Mouse (Mus musculus) hindlimb bud, embryonic 11.5 days (tissue): ENCODE data around the gene Gna15.

Experiments
- DNase-seq: peaks from one replicate; pipeline ENCODE4 v3.0.0-alpha.2; 2012; ENCODE audit warnings: low read depth, low spot score; ENCODE audit errors: extremely low spot score

The Gna15 gene

DNA sequence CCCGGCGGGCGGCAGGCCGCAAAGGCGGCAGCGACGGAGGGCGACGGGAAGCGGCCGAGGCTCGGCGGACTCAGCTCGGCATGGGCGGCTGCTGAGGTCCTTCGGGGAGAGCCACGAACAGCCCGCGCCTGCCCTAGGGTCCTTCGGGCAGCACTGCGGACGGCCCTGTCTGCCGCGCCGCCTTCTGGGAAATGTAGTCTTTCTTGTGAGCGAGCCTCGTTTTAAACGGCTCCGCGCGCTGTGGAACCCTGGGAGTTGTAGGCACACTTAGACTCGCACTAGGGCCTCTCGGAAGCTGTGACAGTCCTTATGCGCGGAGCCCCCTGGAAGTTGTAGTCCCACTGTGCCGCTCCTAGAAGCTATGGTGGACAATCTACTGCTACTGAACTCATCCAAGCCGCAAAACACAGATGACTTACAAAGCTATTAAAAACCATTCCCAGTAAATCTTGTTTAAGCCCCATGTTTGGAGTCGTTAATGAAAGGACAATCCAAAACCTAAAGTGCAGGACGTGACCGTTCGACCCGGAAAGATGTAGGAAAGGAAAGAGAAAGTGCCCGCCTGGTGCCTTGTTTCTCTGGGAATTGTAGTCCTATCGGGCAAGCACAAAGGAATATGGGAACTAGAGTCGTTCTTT is 27.6 kb downstream of the Gna15 start, which contains the start of gene Ncln:
Ncln (minus strand) TSS at position 129 of the 638 bp plus-strand sequence.
- DNase-seq, result peak; percentile 94

DNA sequence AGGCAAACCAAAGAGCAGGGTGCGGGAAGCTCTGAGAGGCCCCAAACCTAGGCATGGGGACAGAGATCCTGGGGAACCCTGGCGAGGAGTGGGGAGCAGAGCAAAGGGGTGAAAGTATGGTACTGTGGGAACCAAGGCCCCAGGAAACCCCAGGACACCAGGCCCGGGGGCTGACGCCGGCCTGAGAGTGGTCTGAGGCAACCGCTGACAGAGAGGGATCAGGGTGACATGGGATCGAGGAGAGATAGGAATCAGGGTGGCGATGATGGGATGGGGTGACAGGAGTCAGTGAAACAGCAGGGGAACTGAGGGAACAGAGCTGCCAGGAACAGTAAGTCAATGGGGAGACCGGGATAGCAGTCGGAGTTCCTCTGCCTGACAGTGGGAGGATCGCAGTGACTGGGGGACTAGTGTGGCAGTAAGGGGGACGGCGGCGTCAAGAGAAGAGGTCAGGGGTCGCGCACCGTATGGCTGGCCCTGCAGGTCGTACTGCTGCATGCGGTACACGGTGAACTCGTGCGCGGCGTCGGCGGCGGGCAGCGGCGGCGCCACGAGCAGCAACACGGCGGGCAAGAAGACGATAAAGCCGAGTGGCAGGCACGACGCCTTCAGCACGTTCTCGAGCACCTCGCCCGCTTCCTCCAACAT is 28.3 kb downstream of the Gna15 start:
- no peak for DNase-seq

- no peak for DNase-seq
Observed at GRCm38 (mm10) chr10:81495151-81495550, 28.9 kb downstream of the Gna15 start.

GRCm38 (mm10) chr10:81494260-81495041 is 29.6 kb downstream of the Gna15 start:
- DNase-seq, result no peak

DNA sequence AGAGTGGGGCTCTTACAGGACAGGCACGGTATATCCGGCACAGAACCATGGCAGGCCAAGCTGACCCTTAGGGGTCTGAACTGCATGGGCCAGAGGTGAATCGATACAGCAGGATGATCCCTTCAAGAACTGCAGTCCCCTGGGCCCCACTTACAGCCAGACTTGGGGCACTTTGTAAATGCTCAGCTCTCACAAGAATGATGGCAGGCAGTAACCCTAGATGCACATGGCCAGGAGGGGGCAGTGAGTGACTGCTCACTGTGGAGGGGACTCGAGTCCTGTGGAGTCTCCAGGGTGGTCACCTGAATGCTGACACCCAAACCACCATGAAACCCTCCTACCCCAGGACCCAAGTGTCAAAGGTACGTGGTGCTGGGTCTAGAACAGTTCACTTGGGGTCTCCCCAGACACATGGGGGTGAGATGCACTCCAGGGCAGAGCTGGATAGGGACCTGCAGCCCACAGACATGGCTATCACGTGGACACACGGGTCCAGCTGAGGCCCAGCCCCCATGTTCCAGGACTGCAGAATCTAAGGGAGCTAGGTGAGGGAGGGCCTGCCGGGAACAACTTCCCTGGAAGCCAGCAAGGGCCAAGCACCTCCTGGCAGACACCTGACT is 30.3 kb downstream of the Gna15 start:
- DNase-seq, result no peak

DNA sequence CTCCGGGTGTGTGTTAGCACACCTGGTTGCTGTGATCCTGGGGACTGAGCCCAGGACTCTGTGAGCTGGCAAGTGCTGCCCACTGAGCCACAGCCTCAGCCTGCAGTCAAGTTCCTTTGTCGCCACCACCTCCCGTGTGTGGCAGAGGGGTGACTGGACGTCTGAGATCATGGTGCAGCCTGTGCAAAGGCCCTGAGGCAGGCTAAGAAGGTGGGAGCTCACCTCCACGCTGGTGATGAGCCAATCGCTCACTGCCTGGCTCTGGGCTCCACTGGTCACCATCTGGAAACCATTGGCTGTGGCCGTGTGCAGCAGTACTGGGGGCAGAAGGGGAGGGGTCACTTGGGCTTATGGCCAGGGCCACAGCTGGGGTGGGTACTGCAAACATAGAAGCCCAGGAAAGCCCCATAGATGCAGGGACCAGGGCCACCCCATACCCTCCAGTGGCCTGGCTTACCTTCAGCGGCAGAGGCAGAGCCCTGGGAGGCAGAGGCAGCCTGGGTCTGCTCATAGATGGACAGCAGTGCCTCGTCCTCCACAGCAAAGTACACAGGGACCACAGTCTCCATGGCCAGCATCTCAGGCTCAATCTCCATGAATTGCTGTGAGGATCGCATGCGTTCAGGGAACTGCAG is 31.3 kb downstream of the Gna15 start:
- DNase-seq, result no peak

DNA sequence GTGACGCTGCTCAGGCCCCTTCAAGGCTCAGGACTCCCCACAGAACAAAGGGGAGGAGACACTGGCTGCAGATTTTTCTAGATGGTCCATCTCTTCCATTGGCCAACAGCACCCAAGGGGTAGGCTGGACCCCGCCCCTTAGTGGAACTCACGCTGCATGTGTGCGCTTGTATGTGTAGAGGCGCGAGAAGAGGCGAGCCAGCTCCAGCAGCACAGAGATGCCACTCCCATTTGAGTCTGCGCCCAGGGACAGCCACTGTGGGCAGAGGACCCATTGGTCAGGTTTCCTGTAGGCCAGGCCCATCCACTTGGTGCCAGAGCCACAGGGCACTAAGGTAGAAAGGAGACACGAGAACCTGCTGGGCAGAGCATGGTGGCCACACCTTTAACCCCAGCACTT is 33.0 kb downstream of the Gna15 start:
- no peak for DNase-seq

- no peak for DNase-seq
Observed at GRCm38 (mm10) chr10:81489941-81490340, 34.1 kb downstream of the Gna15 start.

GRCm38 (mm10) chr10:81488081-81488480 is 35.9 kb downstream of the Gna15 start:
- DNase-seq, result no peak

DNA sequence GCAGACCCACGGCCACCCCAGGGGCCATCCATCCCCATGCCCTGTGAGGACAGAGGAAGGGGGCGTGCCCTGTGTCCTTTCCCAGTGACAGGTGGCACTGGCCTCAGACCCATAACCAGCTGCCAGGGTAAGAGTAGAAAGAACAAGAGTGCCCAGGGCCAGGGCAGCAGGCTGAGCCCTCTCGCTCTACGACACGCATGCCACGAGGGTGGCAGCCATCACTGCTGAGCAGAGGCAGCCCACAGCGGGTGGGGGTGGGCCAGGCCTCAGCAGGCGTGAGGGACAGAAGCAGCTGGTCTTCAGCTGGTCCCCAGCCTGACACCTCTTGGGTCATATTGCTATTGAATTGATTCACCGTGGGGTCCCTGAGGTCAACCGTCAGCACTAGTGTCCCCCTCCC is 37.5 kb downstream of the Gna15 start:
- DNase-seq, result no peak

DNA sequence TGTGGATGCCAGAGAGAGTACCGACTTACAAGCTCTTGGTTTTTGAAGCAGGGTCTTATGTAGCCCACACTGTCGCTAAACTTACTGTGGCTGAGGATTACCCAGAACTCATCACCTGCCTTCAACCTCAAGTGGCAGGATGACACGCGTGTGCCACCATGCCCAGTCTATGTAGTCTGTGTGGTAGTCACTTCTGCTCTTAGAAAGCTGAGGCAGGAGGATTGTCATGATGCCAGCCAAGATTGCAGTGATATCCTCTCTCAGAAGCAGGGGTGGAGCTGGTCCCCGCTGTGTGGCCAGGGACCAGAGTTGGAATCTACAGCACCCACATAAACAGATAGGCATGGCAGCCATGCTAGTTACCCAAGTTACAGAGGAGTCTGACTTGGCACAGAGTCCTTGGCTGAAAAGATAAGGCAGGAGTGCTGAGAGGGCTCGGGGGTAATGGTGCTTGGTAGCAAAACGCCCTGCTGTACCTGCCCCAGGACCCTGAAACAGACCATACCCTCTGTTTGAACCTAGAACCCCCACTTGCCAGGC is 38.5 kb downstream of the Gna15 start:
- DNase-seq, result no peak

GRCm38 (mm10) chr10:81485060-81485449 is 39.0 kb downstream of the Gna15 start:
- DNase-seq, result no peak

DNA sequence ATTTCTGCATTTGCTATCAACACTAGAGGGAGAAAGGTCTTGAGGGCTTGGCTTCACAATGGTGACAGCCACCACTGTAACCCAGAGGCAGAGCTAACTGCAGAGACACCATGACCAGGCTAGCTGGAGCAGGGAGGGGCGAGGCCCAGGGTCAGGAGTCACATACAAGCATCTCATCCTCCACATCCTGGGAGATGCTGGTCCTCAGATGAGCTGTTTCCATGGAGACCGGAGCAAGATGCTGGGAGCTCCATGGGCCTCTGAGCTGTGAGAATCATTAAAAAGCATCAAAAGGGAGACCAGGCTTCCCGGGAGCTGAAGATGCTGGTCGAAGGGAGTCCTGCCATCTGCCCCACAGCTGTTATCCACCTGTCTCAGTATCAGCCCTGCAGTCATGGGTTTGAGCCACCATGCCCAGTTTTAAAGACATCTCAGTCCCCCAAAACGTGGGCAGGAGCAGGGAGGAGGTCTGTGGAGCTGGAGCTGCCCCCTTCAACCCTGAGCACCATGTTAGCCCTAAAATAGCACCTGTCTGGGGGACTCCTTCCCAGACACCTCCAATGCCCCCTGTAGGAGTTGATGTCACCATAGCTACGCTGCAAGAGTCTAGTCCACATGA is 39.5 kb downstream of the Gna15 start:
- DNase-seq, result no peak

DNA sequence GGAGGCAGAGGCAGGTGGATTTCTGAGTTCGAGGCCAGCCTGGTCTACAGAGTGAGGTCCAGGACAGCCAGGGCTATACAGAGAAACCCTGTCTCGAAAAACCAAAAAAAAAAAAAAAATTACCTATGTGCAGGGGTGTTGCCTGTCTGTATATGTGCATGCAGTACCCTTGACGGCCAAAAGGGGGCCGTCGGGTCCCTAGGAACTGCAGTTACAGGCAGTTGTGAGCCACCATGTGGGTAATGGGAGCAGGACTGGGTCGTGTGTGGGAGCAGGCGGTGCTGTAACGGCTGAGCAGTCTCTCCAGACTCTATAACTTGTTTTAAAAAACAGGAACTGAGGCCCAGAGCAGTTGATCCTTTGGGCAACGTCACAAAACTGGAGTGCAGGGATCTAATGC is 40.0 kb downstream of the Gna15 start:
- no peak for DNase-seq

DNA sequence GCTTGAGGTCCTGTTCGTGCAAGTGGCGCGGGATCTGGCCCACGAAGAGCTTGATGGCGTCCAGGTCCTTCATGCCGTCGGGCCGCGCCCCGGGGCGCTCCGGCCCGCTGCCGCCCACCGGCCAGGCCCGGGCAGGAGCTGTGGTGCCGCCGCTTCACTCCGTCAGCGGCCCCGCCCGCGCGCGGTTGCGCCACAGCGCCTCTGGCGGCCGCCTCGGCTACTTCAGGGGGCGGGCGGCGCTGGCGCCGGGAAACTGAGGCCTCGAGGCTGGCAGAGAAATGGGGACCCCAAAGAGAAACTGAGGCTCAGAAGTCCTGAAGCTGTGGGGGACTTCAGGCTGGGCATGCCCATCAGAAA is 41.5 kb downstream of the Gna15 start, which contains the start of gene Celf5:
Celf5 (minus strand) TSS at position 177 of the 357 bp plus-strand sequence.
- no peak for DNase-seq

GRCm38 (mm10) chr10:81481605-81482532 is 42.2 kb downstream of the Gna15 start:
- no peak for DNase-seq

- no peak for DNase-seq
Observed at GRCm38 (mm10) chr10:81474461-81474860, 49.6 kb downstream of the Gna15 start.

DNA sequence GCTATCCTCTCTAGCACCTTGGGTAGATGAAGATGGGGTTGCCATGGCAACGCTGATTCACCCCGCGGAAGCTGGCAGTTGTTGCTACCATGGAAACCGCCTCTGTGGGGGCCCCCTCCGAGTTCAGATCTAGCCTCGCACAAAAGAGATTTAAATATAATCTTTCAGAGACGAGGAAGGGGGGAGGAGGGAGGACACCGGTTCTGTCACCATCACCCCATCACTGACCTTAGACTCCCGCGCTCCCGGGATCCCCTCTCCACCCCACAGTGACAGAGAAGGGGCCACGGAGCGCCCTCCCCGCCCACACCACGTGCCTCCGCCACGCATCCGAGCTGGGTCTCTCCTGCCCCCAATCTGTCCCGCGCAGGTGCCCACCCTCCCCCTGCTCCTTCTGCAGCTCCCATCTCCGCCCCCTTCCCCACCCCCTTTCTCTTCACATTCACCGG is 51.0 kb downstream of the Gna15 start:
- DNase-seq, result no peak

DNA sequence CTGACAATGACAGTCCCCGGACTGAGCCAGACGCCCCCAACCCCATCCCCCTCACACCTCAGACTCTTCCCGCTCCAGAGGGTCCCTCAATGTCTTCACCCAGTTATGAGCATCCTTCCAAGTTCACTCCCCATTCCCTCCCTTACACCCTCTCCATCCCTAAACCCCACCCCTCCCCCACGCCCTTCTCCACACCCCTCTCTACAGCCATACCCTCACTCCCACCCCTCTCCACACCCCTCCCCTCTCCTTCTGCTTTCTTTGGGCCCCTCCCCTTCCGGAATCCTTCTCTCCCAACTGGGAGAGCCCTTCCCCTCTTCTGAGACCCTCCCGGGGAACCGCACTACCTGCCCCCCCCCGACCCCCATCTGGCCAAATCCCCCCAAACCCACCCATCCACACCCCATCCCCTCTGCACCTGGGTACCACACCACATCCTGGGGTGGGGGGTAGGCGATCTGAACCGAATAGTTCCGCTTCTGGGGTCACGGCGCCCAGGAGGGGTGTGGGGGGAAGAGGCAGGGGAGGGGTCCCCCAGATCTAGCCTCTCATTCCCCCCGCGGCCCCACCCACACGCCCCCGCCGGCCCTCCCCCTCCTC is 51.5 kb downstream of the Gna15 start:
- no peak for DNase-seq
